Mouse (Mus musculus): Measurements from ENCODE around the gene Chn1. TPM values are rescaled to one million over a fixed set of nuclear protein-coding genes. Genes with fewer than 3 reads are reported as not detected.
A peak's percentile ranks its signal among the peaks of the same experiment; 100 is the strongest.

The Chn1 gene
- polyA plus RNA-seq, 1 experiment from 2014 or later: 11.3 TPM

DNA sequence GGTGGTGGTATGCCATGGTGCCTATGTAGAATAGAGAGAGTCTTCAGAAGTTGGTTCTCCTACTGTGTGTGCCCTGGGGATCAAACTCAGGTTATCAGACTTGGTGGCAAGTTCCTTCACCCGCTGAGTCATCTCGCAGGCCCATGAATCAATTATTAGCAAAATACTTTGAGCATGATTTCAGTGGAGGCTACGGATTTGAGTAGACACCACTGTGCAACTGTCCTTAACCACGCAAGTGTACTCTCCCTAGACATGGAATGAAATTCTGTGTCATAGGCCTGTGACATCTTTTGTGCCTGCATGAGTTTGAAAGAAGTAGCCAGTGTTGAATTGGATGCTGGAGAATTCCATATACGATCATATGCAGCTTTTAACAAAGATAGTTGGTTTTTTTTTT lies 194.4 kb downstream of the Chn1 start:
- no peaks in the 10 kb centered on the region for H3K36me3 ChIP-seq (ENCODE audit: control insufficient read depth, insufficient read depth, low read length)
- no peak for ATAC-seq
- no peak overlapping the region for H3K4me3 ChIP-seq (ENCODE audit: low read length)
- no peaks in the 10 kb centered on the region for H3K27me3 ChIP-seq (replicated peaks; ENCODE audit: control insufficient read depth, insufficient read depth, low read length)
- no peak overlapping the region for H3K27ac ChIP-seq (ENCODE audit: low read length)
- no peaks in the 10 kb centered on the region for H3K4me1 ChIP-seq (ENCODE audit: control insufficient read depth, insufficient read depth, low read length)
- 90% methylated on average over 5 of the region's 5 CpGs for whole genome bisulfite sequencing
- no peak overlapping the region for H3K9ac ChIP-seq (ENCODE audit: low read depth, low read length)
- H3K4me2 ChIP-seq (ENCODE audit: low read depth, low read length): no peak overlapping the region
- H3K9me3 ChIP-seq (ENCODE audit: control insufficient read depth, low read length): no peaks in the 10 kb centered on the region

DNA sequence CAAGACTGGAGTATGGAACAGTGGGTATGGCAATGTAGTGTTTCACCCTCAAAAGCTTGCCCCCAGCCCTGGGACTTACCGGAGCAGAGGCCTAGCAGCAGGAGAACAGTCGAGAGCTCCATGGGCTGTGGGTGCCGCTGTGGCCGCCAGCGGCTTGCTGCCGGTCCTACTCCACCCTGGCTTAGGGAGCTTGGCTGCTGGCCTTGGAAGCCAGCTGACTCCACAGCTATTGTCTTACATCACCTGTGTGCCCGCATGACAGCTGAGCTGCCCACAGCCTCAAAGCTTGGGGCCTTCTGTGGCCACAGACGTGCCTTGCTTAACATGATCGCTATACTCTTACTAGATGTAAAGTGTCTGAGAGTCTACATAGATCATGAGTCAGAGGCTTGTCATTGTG lies 195.0 kb downstream of the Chn1 start, which contains the start of gene Chrna1:
TSS of gene Chrna1 (minus strand) at position 173 of the 400 bp plus-strand sequence.
- Histone ChIP-seq H3K9ac (ENCODE audit: low read depth, low read length) (no peak within 1 kb of the TSS), H3K9me3 (ENCODE audit: control insufficient read depth, low read length) (no peaks in the 10 kb centered on the region), H3K4me2 (ENCODE audit: low read depth, low read length) (no peak within 1 kb of the TSS), H3K36me3 (ENCODE audit: control insufficient read depth, insufficient read depth, low read length) (no peaks in the 10 kb centered on the region), H3K4me3 (ENCODE audit: low read length) (no peak within 1 kb of the TSS), H3K4me1 (ENCODE audit: control insufficient read depth, insufficient read depth, low read length) (no peaks in the 10 kb centered on the region), H3K27me3 (replicated peaks; ENCODE audit: control insufficient read depth, insufficient read depth, low read length) (no peaks in the 10 kb centered on the region), H3K27ac (ENCODE audit: low read length) (no peak within 1 kb of the TSS)
- no peak for ATAC-seq
- WGBS: 93% methylated on average over 9 of the region's 9 CpGs

DNA sequence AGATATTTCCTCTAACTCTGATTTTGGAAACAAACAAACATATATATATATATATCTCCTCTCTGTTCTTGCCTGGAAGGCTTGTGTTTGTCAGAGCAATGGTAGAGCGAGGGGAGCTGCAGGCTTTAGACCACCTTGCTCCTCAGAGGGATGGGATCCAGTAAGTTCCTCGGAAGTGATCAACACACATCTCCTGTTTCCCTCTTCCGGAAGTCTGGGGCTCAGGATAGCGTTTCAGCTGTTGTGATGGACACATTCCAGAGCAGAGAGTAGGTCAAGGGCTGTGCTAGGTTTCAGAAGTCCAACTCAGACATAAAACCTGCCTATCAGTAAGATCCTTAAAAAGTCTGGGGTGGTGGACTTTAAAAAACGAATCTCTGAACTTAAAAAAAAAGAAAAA lies 196.0 kb downstream of the Chn1 start:
- Histone ChIP-seq H3K9ac (ENCODE audit: low read depth, low read length) (no peak overlapping the region), H3K4me3 (ENCODE audit: low read length) (no peak overlapping the region), H3K27me3 (replicated peaks; ENCODE audit: control insufficient read depth, insufficient read depth, low read length) (no peaks in the 10 kb centered on the region), H3K27ac (ENCODE audit: low read length) (no peak overlapping the region), H3K4me2 (ENCODE audit: low read depth, low read length) (no peak overlapping the region), H3K4me1 (ENCODE audit: control insufficient read depth, insufficient read depth, low read length) (no peaks in the 10 kb centered on the region), H3K36me3 (ENCODE audit: control insufficient read depth, insufficient read depth, low read length) (no peaks in the 10 kb centered on the region), H3K9me3 (ENCODE audit: control insufficient read depth, low read length) (no peaks in the 10 kb centered on the region)
- no peak for ATAC-seq
- 55% methylated on average over 5 of the region's 5 CpGs for WGBS

DNA sequence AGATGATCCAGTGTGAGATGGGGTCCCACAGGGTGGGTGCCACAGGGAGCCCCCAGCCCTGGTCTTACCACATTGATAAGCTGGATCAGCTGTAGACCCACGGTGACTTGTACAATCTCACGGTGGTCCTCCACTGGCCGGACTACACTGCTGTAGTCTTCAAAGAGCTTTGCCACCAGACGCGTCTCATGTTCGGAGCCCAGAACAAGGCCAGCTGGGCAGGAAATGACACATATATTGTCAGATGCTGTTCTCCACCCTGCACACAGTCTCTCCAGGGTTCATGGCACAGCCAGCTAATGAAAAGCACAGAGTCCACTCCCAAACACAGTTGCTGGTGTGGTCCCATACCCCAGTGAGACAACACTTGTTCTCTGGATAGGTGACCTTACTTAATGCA lies 200.7 kb downstream of the Chn1 start:
- H3K36me3 ChIP-seq (ENCODE audit: control insufficient read depth, insufficient read depth, low read length): no peaks in the 10 kb centered on the region
- no peak overlapping the region for H3K27ac ChIP-seq (ENCODE audit: low read length)
- WGBS: 77% methylated on average over 6 of the region's 6 CpGs
- no peaks in the 10 kb centered on the region for H3K9me3 ChIP-seq (ENCODE audit: control insufficient read depth, low read length)
- no peak overlapping the region for H3K4me3 ChIP-seq (ENCODE audit: low read length)
- no peaks in the 10 kb centered on the region for H3K4me1 ChIP-seq (ENCODE audit: control insufficient read depth, insufficient read depth, low read length)
- no peaks in the 10 kb centered on the region for H3K27me3 ChIP-seq (replicated peaks; ENCODE audit: control insufficient read depth, insufficient read depth, low read length)
- no peak for ATAC-seq
- no peak overlapping the region for H3K4me2 ChIP-seq (ENCODE audit: low read depth, low read length)
- no peak overlapping the region for H3K9ac ChIP-seq (ENCODE audit: low read depth, low read length)

DNA sequence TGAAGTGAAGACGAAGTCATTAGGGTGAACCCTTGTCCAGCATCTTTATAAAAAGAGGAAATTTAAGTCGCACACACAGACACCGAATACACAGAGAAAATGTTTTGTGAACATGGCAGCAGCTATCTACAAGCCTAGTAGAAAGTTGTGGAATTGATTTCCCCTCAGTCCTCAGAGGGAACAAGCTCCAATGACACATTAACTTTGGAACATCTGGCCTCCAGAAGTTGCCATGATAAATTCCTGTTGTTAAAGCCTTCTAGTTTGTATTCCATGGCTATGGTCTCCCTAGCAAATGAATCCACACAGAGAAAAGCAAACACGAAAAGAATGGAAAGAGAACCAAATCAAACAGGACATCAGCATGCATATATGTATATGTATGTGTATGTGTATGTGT lies 201.6 kb downstream of the Chn1 start:
- WGBS: 90% methylated on average over 4 of the region's 4 CpGs
- H3K27me3 ChIP-seq (replicated peaks; ENCODE audit: control insufficient read depth, insufficient read depth, low read length): 0 out of 2 replicates have a peak, but pooled peaks cover 2% of the 10 kb centered on the region
- no peaks in the 10 kb centered on the region for H3K9me3 ChIP-seq (ENCODE audit: control insufficient read depth, low read length)
- H3K4me3 ChIP-seq (ENCODE audit: low read length): no peak overlapping the region
- H3K4me1 ChIP-seq (ENCODE audit: control insufficient read depth, insufficient read depth, low read length): no peaks in the 10 kb centered on the region
- no peak overlapping the region for H3K27ac ChIP-seq (ENCODE audit: low read length)
- no peaks in the 10 kb centered on the region for H3K36me3 ChIP-seq (ENCODE audit: control insufficient read depth, insufficient read depth, low read length)
- no peak overlapping the region for H3K9ac ChIP-seq (ENCODE audit: low read depth, low read length)
- no peak overlapping the region for H3K4me2 ChIP-seq (ENCODE audit: low read depth, low read length)
- ATAC-seq: no peak

DNA sequence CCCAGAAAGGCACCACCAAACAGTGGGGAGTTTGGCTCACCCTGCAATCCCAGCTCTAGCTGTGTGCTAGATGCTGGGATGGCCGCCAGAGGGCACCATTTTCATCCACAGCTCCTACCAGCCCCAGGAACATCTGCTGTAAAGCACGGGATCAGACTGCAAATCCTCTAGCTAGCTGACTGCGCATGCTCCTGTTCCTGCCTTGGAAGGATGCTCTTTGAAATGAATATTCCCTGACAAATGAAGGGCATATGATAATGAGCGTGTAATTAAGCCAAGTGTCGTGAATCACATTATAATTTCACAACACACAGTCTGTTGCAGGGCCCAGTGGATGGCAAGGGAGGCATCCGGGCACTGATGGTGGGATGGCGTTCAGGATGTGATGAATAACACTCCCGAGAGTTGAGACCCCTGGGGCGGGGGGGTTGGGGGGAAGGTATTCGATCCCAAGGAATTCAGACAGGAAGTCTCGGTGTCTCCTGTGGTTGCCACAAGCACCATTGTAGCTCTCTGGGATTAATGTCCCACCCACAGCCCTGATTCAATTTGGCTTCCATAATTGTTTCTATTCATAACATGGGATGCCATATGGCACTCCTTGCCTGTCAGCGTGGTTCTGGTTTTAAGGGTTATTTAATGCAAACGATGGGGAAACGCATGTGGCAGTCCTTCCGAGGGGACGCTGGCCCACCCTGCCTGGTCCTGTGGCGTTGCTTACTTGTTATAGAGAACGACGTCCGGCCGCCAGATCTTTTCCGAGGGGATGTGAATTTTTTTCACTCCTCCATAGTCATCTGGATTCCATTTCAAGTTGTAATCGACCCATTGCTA lies 202.4 kb downstream of the Chn1 start:
- no peak overlapping the region for H3K4me3 ChIP-seq (ENCODE audit: low read length)
- H3K4me2 ChIP-seq (ENCODE audit: low read depth, low read length): no peak overlapping the region

DNA sequence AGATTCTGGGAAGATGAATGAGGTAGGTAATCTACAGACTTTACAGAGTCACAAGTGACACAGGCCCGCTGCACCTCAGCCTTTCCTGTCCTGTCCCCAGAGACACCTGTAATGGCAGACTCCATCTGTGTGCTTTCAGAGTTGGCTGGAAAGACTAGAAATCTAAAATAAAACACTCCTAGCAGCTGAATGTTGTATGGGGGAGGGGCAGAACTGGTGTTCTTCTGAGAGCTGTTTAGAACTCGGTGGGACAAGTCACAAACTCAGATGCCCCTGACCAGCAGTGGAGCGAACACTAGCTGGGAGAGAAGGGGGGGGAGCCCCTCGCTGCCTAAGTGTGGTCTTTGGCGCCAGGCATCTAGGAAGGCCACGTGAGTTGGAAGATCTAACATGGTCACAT lies 203.2 kb downstream of the Chn1 start:
- 0 out of 2 replicates have a peak, but pooled peaks cover 2% of the 10 kb centered on the region for H3K27me3 ChIP-seq (replicated peaks; ENCODE audit: control insufficient read depth, insufficient read depth, low read length)
- H3K4me2 ChIP-seq (ENCODE audit: low read depth, low read length): no peak overlapping the region
- ATAC-seq: no peak
- WGBS: 72% methylated on average over 6 of the region's 6 CpGs
- H3K9ac ChIP-seq (ENCODE audit: low read depth, low read length): no peak overlapping the region
- H3K9me3 ChIP-seq (ENCODE audit: control insufficient read depth, low read length): no peaks in the 10 kb centered on the region
- H3K4me3 ChIP-seq (ENCODE audit: low read length): no peak overlapping the region
- no peaks in the 10 kb centered on the region for H3K4me1 ChIP-seq (ENCODE audit: control insufficient read depth, insufficient read depth, low read length)
- no peaks in the 10 kb centered on the region for H3K36me3 ChIP-seq (ENCODE audit: control insufficient read depth, insufficient read depth, low read length)
- no peak overlapping the region for H3K27ac ChIP-seq (ENCODE audit: low read length)

More for the DNA sequence above, 202.4 kb downstream of the Chn1 start:
- no peaks in the 10 kb centered on the region for H3K36me3 ChIP-seq (ENCODE audit: control insufficient read depth, insufficient read depth, low read length)
- WGBS: 38% methylated on average over 23 of the region's 23 CpGs
- no peak overlapping the region for H3K27ac ChIP-seq (ENCODE audit: low read length)
- H3K27me3 ChIP-seq (replicated peaks; ENCODE audit: control insufficient read depth, insufficient read depth, low read length): 0 out of 2 replicates have a peak, but pooled peaks cover 2% of the 10 kb centered on the region
- no peak overlapping the region for H3K9ac ChIP-seq (ENCODE audit: low read depth, low read length)
- no peaks in the 10 kb centered on the region for H3K9me3 ChIP-seq (ENCODE audit: control insufficient read depth, low read length)
- H3K4me1 ChIP-seq (ENCODE audit: control insufficient read depth, insufficient read depth, low read length): no peaks in the 10 kb centered on the region
- peak; percentile 69 for ATAC-seq

DNA sequence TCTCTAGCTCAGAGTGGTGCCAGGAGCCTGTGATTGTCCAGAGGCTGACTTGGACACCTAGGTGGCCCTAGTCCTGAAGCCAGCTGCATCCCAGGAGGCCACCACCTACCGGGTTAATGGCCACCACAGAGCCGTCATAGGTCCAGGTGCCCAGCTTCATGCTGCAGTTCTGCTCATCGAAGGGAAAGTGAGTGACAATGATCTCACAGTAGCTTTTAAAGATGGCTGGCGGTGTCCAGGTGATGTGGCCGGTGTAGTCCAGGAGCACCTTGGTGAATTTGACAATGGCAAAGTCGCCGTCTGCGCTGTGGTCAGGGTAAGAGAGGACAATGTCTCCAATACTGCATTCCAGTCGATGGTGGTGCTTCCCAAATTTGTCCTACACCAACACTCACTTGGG lies 203.8 kb downstream of the Chn1 start:
- no peak for ATAC-seq
- no peak overlapping the region for H3K9ac ChIP-seq (ENCODE audit: low read depth, low read length)
- WGBS: 91% methylated on average over 9 of the region's 9 CpGs

DNA sequence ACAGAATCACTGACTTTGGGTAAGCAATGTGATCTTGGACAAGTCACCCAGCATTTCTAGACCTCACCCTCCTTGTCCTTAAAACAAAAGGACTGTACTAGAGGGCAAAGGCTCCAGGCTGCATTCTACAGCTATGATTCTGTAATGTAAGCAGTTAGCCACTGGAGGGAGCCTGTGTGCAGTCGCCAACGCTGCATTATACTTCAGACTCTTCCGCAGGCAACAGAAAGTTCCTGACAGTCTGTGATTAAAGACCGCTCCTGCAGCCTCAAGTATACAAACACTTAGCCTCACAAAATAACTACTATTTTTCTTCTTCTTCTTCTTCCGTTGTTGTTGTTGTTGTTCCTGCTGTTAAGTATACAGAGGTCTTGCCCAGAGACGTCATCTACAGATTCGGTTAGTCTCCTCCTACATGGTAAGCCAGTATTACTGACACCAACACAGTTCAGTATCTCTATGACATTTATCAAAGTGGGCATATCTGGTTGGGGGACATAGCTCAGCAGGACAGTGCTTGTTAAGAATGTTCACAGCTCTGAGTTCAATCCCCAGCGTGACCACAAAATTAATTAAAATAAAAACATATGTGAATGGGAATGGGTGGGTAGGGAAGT lies 208.0 kb downstream of the Chn1 start:
- Histone ChIP-seq H3K4me3 (ENCODE audit: low read length) (peak overlapping the region; percentile 29), H3K36me3 (ENCODE audit: control insufficient read depth, insufficient read depth, low read length) (no peaks in the 10 kb centered on the region), H3K4me1 (ENCODE audit: control insufficient read depth, insufficient read depth, low read length) (no peaks in the 10 kb centered on the region), H3K4me2 (ENCODE audit: low read depth, low read length) (peak overlapping the region; percentile 39; the same call in 1 of the 2 replicates), H3K9ac (ENCODE audit: low read depth, low read length) (no peak overlapping the region), H3K27ac (ENCODE audit: low read length) (no peak overlapping the region), H3K27me3 (replicated peaks; ENCODE audit: control insufficient read depth, insufficient read depth, low read length) (0 out of 2 replicates have a peak, but pooled peaks cover 2% of the 10 kb centered on the region), H3K9me3 (ENCODE audit: control insufficient read depth, low read length) (no peaks in the 10 kb centered on the region)
- ATAC-seq: peak; percentile 58
- 14% methylated on average over 8 of the region's 8 CpGs for WGBS

More for the DNA sequence above, 203.8 kb downstream of the Chn1 start:
- Histone ChIP-seq H3K27ac (ENCODE audit: low read length) (no peak overlapping the region), H3K4me3 (ENCODE audit: low read length) (no peak overlapping the region), H3K4me1 (ENCODE audit: control insufficient read depth, insufficient read depth, low read length) (no peaks in the 10 kb centered on the region), H3K4me2 (ENCODE audit: low read depth, low read length) (no peak overlapping the region), H3K36me3 (ENCODE audit: control insufficient read depth, insufficient read depth, low read length) (no peaks in the 10 kb centered on the region), H3K9me3 (ENCODE audit: control insufficient read depth, low read length) (no peaks in the 10 kb centered on the region), H3K27me3 (replicated peaks; ENCODE audit: control insufficient read depth, insufficient read depth, low read length) (0 out of 2 replicates have a peak, but pooled peaks cover 2% of the 10 kb centered on the region)
